Mouse (Mus musculus) CH12.LX (cell line): ENCODE results near the gene Ltf. TPM values are rescaled to one million over a fixed set of nuclear protein-coding genes. Genes with fewer than 3 reads are reported as not detected.

ENCODE experiments used
- DNase-seq: peaks from one replicate; pipeline ENCODE4 v3.0.0-alpha.2; 2013; ENCODE audit errors: extremely low read depth
- H3K27ac ChIP-seq: 2 replicates; pipeline ENCODE4 v1.5.1; 2012; ENCODE audit warnings: low read depth, mild to moderate bottlenecking, control low read depth, moderate library complexity; ENCODE audit not compliant: insufficient read depth
- H3K27me3 ChIP-seq: replicated peaks from 2 replicates; pipeline ENCODE3; 2012; ENCODE audit warnings: inconsistent platforms
- H3K36me3 ChIP-seq, 2 experiments: replicated peaks in 1 of 2; 2 replicates each; pipeline versions ENCODE3 to v1.6.1; 2012; ENCODE audit warnings: inconsistent platforms in 1 of 2, low read length in 1 of 2, mild to moderate bottlenecking in 1 of 2, mixed read lengths in 1 of 2, moderate library complexity in 1 of 2; ENCODE audit not compliant: control insufficient read depth in 1 of 2, insufficient read depth in 1 of 2
- H3K4me1 ChIP-seq, 2 experiments: 2 replicates each; pipeline ENCODE4 v1.6.1; 2012; ENCODE audit warnings: inconsistent platforms in 1 of 2, moderate library complexity in 1 of 2; ENCODE audit not compliant: insufficient read depth in 2 of 2, control insufficient read depth in 1 of 2
- H3K4me2 ChIP-seq: 2 replicates; pipeline ENCODE4 v1.6.1; 2012; ENCODE audit warnings: low read depth, mild to moderate bottlenecking, control low read depth; ENCODE audit not compliant: poor library complexity, insufficient read depth, severe bottlenecking
- H3K4me3 ChIP-seq, 3 experiments: fragments of 150-350 bp in 1 of 3; sonication (generic) in 1 of 3; replicated peaks in 1 of 3; 2 replicates each; pipeline versions ENCODE3 to v1.5.1; 2011 to 2012; ENCODE audit warnings: low read depth in 2 of 3, low read length in 2 of 3, mild to moderate bottlenecking in 2 of 3, moderate library complexity in 2 of 3, control low read depth in 1 of 3, improper control_type of control experiment in 1 of 3, inconsistent platforms in 1 of 3, mixed read lengths in 1 of 3; ENCODE audit not compliant: poor library complexity in 1 of 3
- H3K79me2 ChIP-seq: replicated peaks from 2 replicates; pipeline ENCODE4 v1.6.1; 2012; ENCODE audit warnings: mild to moderate bottlenecking, moderate library complexity; ENCODE audit not compliant: control insufficient read depth, poor library complexity, insufficient read depth, severe bottlenecking; ENCODE audit errors: extremely low read depth
- H3K9ac ChIP-seq: 2 replicates; pipeline ENCODE4 v1.6.1; 2012; ENCODE audit warnings: low read depth, mild to moderate bottlenecking, control low read depth, moderate library complexity; ENCODE audit not compliant: insufficient read depth
- H3K9me3 ChIP-seq: replicated peaks from 2 replicates; pipeline ENCODE3; 2012; ENCODE audit warnings: low read length, inconsistent platforms, mixed read lengths
- CHD1 ChIP-seq: IDR thresholded peaks from 2 replicates; pipeline ENCODE4 v1.6.1; 2012; ENCODE audit warnings: low read depth, low read length, improper control_type of control experiment, inconsistent platforms
- CHD2 ChIP-seq: IDR thresholded peaks from 2 replicates; pipeline ENCODE4 v1.6.1; 2011; ENCODE audit warnings: low read length, improper control_type of control experiment
- E2F4 ChIP-seq: IDR thresholded peaks from 2 replicates; pipeline ENCODE4 v1.6.1; 2011; ENCODE audit warnings: low read depth, low read length, improper control_type of control experiment; ENCODE audit not compliant: insufficient replicate concordance
- ELF1 ChIP-seq: IDR thresholded peaks from 2 replicates; pipeline ENCODE4 v1.6.1; 2014; ENCODE audit warnings: low read depth, mild to moderate bottlenecking, inconsistent platforms, low read length, improper control_type of control experiment
- EP300 ChIP-seq: IDR thresholded peaks from 2 replicates; pipeline ENCODE4 v1.6.1; 2011; ENCODE audit warnings: low read length, improper control_type of control experiment
- ETS1 ChIP-seq: conservative IDR thresholded peaks from 2 replicates; pipeline ENCODE4 v1.6.1; 2012; ENCODE audit warnings: low read depth, mild to moderate bottlenecking, inconsistent platforms, low read length, improper control_type of control experiment, moderate library complexity
- GABPA ChIP-seq: IDR thresholded peaks from 2 replicates; pipeline ENCODE4 v1.6.1; 2012; ENCODE audit warnings: low read depth, low read length, improper control_type of control experiment, inconsistent platforms; ENCODE audit not compliant: insufficient replicate concordance
- IRF4 ChIP-seq: IDR thresholded peaks from 2 replicates; pipeline ENCODE4 v1.6.1; 2014; ENCODE audit warnings: low read depth, mild to moderate bottlenecking, inconsistent platforms, low read length, improper control_type of control experiment
- JUN ChIP-seq: IDR thresholded peaks from 2 replicates; pipeline ENCODE4 v1.6.1; 2011; ENCODE audit warnings: low read depth, mild to moderate bottlenecking, low read length, improper control_type of control experiment, moderate library complexity; ENCODE audit not compliant: insufficient read depth
- KAT2A ChIP-seq: IDR thresholded peaks from 2 replicates; pipeline ENCODE4 v1.6.1; 2012; ENCODE audit warnings: low read length, improper control_type of control experiment, inconsistent platforms; ENCODE audit not compliant: insufficient replicate concordance
- MAX ChIP-seq: IDR thresholded peaks from 2 replicates; pipeline ENCODE4 v1.6.1; 2011; ENCODE audit warnings: low read length, improper control_type of control experiment
- MXI1 ChIP-seq: IDR thresholded peaks from 2 replicates; pipeline ENCODE4 v1.6.1; 2011; ENCODE audit warnings: mild to moderate bottlenecking, low read depth, low read length, improper control_type of control experiment
- MYC ChIP-seq: IDR thresholded peaks from 2 replicates; pipeline ENCODE4 v1.6.1; 2011; ENCODE audit warnings: low read depth, mild to moderate bottlenecking, improper control_type of control experiment, low read length
- NRF1 ChIP-seq: IDR thresholded peaks from 2 replicates; pipeline ENCODE4 v1.6.1; 2014; ENCODE audit warnings: low read depth, mild to moderate bottlenecking, inconsistent platforms, low read length, improper control_type of control experiment, moderate library complexity
- POLR2A ChIP-seq: IDR thresholded peaks from 2 replicates; pipeline ENCODE4 v1.6.1; 2011; ENCODE audit warnings: low read depth, mild to moderate bottlenecking, improper control_type of control experiment, low read length
- POLR2AphosphoS2 ChIP-seq: IDR thresholded peaks from 2 replicates; pipeline ENCODE4 v1.6.1; 2011; ENCODE audit warnings: low read depth, low read length, improper control_type of control experiment
- RAD21 ChIP-seq: IDR thresholded peaks from 2 replicates; pipeline ENCODE4 v1.6.1; 2011; ENCODE audit warnings: low read depth, mild to moderate bottlenecking, low read length, improper control_type of control experiment, moderate library complexity
- RCOR1 ChIP-seq: conservative IDR thresholded peaks from 2 replicates; pipeline ENCODE4 v1.6.1; 2012; ENCODE audit warnings: low read depth, mild to moderate bottlenecking, inconsistent platforms, low read length, improper control_type of control experiment
- SIN3A ChIP-seq: IDR thresholded peaks from 2 replicates; pipeline ENCODE4 v1.6.1; 2012; ENCODE audit warnings: low read length, improper control_type of control experiment, inconsistent platforms
- SMC3 ChIP-seq: IDR thresholded peaks from 2 replicates; pipeline ENCODE4 v1.6.1; 2011; ENCODE audit warnings: low read depth, low read length, improper control_type of control experiment
- TBP ChIP-seq: conservative IDR thresholded peaks from 2 replicates; pipeline ENCODE4 v1.6.1; 2011; ENCODE audit warnings: low read depth, low read length, improper control_type of control experiment
- TCF12 ChIP-seq: IDR thresholded peaks from 2 replicates; pipeline ENCODE4 v1.6.1; 2014; ENCODE audit warnings: low read depth, mild to moderate bottlenecking, inconsistent platforms, low read length, improper control_type of control experiment
- USF1 ChIP-seq: IDR thresholded peaks from 2 replicates; pipeline ENCODE4 v1.6.1; 2014; ENCODE audit warnings: low read depth, mild to moderate bottlenecking, inconsistent platforms, low read length, improper control_type of control experiment
- USF2 ChIP-seq: conservative IDR thresholded peaks from 2 replicates; pipeline ENCODE4 v1.6.1; 2011; ENCODE audit warnings: low read depth, low read length, improper control_type of control experiment
- ZKSCAN1 ChIP-seq: IDR thresholded peaks from 2 replicates; pipeline ENCODE4 v1.6.1; 2012; ENCODE audit warnings: low read depth, inconsistent platforms, low read length, improper control_type of control experiment, borderline replicate concordance
- ZMIZ1 ChIP-seq: IDR thresholded peaks from 2 replicates; pipeline ENCODE4 v1.6.1; 2012; ENCODE audit warnings: low read depth, mild to moderate bottlenecking, inconsistent platforms, low read length, improper control_type of control experiment
- ZNF384 ChIP-seq: IDR thresholded peaks from 2 replicates; pipeline ENCODE4 v1.6.1; 2012; ENCODE audit warnings: low read depth, low read length, improper control_type of control experiment, inconsistent platforms
- dilution Hi-C: fragments of 300-500 bp; cut with MboI; formaldehyde crosslinking; loops from 2 replicates; pipeline ENCODE4 v1.14.3; 2020; ENCODE audit warnings: low sequenced_read_pairs; ENCODE audit not compliant: extremely low pct_unique_long_range_greater_than_20kb, extremely low pct_ligation_motif_present
- in situ Hi-C: fragments of 300-500 bp; cut with MboI; formaldehyde crosslinking; loops from 3 replicates; pipeline ENCODE4 v1.14.3; 2019; ENCODE audit warnings: low sequenced_read_pairs, low pct_ligation_motif_present, low pct_unique_long_range_greater_than_20kb, mixed read lengths
- polyA plus RNA-seq: library from polyadenylated mRNA; unstranded; fragments of >175 nt; gene quantifications from 2 replicates; pipeline ENCODE4 v1.2.1, GENCODE M21; 2012; ENCODE audit warnings: low read depth; ENCODE audit not compliant: insufficient read length
- total RNA-seq, 2 experiments: library from RNA; depleted of rRNA; stranded (reverse); fragments of 300-350 nt in 1 of 2; fragments of >200 nt in 1 of 2; gene quantifications; 2 replicates each; pipeline ENCODE4 v1.2.3; 2012 to 2014

The Ltf gene
- total and polyA plus RNA-seq, 3 experiments, result 0.08 TPM; not detected in 2

DNA sequence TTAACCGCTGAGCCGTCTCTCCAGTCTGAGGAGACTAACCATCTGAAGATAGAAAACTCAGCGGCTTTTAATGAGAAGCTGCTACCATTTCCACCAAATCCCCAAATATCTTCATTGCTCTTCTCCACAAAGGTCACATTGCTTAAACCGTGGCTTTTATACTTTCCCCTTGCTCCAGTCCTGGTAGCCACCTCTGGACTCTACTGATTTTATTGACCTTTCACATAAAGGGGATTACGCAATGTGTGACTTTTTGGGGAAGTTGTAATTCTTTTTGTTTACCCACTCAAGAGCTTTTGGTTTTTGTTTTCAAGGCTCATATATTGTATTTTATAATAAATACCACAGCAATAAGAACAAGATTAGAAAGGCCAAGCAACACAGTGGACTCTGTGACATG lies 33.5 kb upstream of the Ltf start:
- dilution Hi-C loops (no loop called here), in situ Hi-C loops (no loop called here)
- Histone ChIP-seq H3K79me2 (no peaks in the 10 kb centered on the region), H3K27me3 (peaks cover 2% of the 10 kb centered on the region), H3K27ac (no peak overlapping the region), H3K9ac (no peak overlapping the region), H3K9me3 (peaks cover 8% of the 10 kb centered on the region), H3K36me3 (no peaks in the 10 kb centered on the region), H3K4me3 (no peak overlapping the region), H3K4me2 (no peak overlapping the region), H3K4me1 (peaks cover 0 to 3% of the 10 kb centered on the region in 2 experiments; a peak in 2 of 4 replicates)
- no peak for DNase-seq
- TF ChIP-seq ZKSCAN1 (no peak), IRF4 (no peak), NRF1 (no peak), ELF1 (no peak), RAD21 (no peak), EP300 (no peak), ETS1 (no peak), TCF12 (no peak), SIN3A (no peak), POLR2AphosphoS2 (no peak)

DNA sequence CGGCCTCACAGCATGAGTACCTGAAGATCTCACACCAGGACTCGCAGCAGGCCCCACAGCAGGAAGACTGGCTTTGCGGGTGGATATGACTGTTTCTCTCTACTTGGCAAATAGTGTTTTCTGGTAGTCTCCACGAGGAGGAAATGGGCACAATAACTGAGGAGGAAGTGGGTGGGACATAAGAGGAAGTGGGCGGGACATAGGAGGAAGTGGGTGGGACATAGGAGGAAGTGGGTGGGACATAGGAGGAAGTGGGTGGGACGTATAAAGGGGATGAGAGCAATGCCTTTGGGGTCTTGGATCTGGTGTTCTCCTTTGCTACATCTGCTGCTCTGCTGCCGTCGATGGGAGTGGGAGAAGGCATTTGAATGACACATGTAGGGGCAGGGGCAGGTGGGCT lies 33.1 kb upstream of the Ltf start:
- Histone ChIP-seq H3K27ac (no peak overlapping the region), H3K4me2 (no peak overlapping the region), H3K9me3 (peaks cover 8% of the 10 kb centered on the region), H3K4me1 (peaks cover 0 to 3% of the 10 kb centered on the region in 2 experiments; a peak in 2 of 4 replicates), H3K36me3 (no peaks in the 10 kb centered on the region), H3K79me2 (no peaks in the 10 kb centered on the region), H3K9ac (no peak overlapping the region), H3K27me3 (peaks cover 2% of the 10 kb centered on the region), H3K4me3 (no peak overlapping the region)
- in situ Hi-C loops, result no loop called here
- no peak for DNase-seq
- dilution Hi-C loops, result no loop called here
- TF ChIP-seq USF1, result no peak
- no peak for TF ChIP-seq ZKSCAN1
- no peak for TF ChIP-seq ETS1
- TF ChIP-seq ZMIZ1, result no peak
- TF ChIP-seq TBP, result no peak
- TF ChIP-seq MYC, result no peak
- TF ChIP-seq MXI1, result no peak

DNA sequence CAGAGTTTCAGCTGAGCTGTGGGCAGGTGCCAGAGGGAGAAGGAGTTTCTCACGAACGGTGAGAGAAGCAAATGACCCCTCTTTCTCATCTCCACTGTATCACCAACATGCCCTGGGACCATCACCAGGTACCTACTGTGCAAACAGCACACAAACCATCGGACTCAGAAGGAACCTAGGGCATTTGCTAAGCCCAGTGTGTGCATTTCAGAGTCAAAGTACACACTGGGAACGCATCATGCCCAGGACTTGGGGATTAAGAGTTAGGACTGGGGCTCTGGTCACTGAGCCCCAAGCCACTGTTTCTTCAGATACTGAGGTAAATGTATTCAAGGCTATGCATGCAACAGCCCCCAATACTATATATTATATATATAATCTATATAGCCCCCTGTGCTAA lies 31.7 kb upstream of the Ltf start:
- TF ChIP-seq KAT2A (no peak), SIN3A (no peak), POLR2A (no peak), RCOR1 (no peak), ETS1 (no peak), EP300 (no peak), JUN (no peak), USF1 (no peak), POLR2AphosphoS2 (no peak), IRF4 (no peak), GABPA (no peak), USF2 (no peak), MAX (no peak), SMC3 (no peak), ZNF384 (no peak), E2F4 (no peak), CHD1 (no peak), CHD2 (no peak)
- TF ChIP-seq, all 38 proteins: peak for 0
- in situ Hi-C loops (no loop called here), dilution Hi-C loops (no loop called here)
- Histone ChIP-seq H3K9me3 (peaks cover 8% of the 10 kb centered on the region), H3K27ac (no peak overlapping the region), H3K79me2 (no peaks in the 10 kb centered on the region), H3K4me2 (no peak overlapping the region), H3K4me1 (peaks cover 0 to 1% of the 10 kb centered on the region in 2 experiments; a peak in 2 of 4 replicates), H3K36me3 (no peaks in the 10 kb centered on the region), H3K9ac (no peak overlapping the region), H3K4me3 (no peak overlapping the region), H3K27me3 (peaks cover 4% of the 10 kb centered on the region)
- no peak for DNase-seq
